Mouse (Mus musculus): ENCODE data around the gene Ccdc84. TPM values are rescaled to one million over a fixed set of nuclear protein-coding genes. Genes with fewer than 3 reads are reported as not detected.
"Not testable (repeated sequence)": the region's sequence is repeated elsewhere in the genome, so short reads cannot be mapped to it uniquely, and the experiment has no call there.

The Ccdc84 gene
- polyA plus RNA-seq, 1 experiment from 2014 or later, result 31.7 TPM

GRCm38 (mm10) chr9:44379054-44379834, 39.1 kb downstream of the Ccdc84 start, which contains the start of gene Hyou1:
Gene Hyou1, plus strand, starts transcription at chr9:44379490.
- Histone ChIP-seq H3K4me1 (peaks cover 21% of the 10 kb centered on the region), H3K9ac (peak within 1 kb of the TSS; percentile 92), H3K36me3 (peaks cover 34% of the 10 kb centered on the region), H3K4me2 (peak within 1 kb of the TSS; percentile 90), H3K9me3 (no peaks in the 10 kb centered on the region), H3K27me3 (no peaks in the 10 kb centered on the region), H3K27ac (peak within 1 kb of the TSS; percentile 77), H3K4me3 (peak within 1 kb of the TSS; percentile 78)
- ATAC-seq (ENCODE audit: borderline replicate concordance, extremely low read depth, low FRiP score, low TSS enrichment), result peak; percentile 99
- under 1% methylated on average over 82 of the region's 83 CpGs for WGBS

DNA sequence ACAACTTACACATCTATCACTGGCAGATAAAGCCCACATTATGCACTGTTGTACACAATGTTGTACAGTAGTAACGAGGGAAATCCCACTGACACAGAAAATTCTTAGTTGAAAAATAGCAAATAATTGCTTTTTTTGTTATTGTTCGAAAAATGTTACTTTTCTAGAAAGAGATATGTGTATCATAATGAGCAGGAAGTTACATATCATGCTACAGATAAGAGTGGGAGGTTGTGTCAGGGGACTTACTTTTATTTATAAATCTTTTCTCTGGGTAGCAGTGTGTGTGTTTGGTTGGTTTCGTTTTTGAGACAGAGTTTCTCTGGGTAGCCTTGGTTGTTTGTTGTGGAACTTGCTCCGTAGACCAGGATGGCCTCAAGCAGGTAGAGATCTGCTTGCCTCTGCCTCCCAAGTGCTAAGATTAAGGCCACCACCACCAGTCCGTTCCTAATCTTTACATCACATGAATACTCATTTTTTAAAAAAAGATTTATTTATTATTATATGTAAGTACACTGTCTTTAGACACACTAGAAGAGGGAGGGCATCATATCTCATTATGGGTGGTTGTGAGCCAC, 40.1 kb downstream of the Ccdc84 start:
- Histone ChIP-seq H3K27me3 (no peaks in the 10 kb centered on the region), H3K4me2 (peak overlapping the region; percentile 52), H3K9me3 (no peaks in the 10 kb centered on the region), H3K4me3 (peak overlapping the region; percentile 78), H3K4me1 (peaks cover 21% of the 10 kb centered on the region), H3K36me3 (peaks cover 24% of the 10 kb centered on the region), H3K9ac (peak overlapping the region; percentile 65), H3K27ac (no peak overlapping the region; the same call in 1 of the 2 replicates)
- WGBS, result 75% methylated on average over 5 of the region's 5 CpGs
- no peak for ATAC-seq (ENCODE audit: borderline replicate concordance, extremely low read depth, low FRiP score, low TSS enrichment)

GRCm38 (mm10) chr9:44377335-44377734, 41.0 kb downstream of the Ccdc84 start:
- H3K27me3 ChIP-seq; H3K9me3 ChIP-seq; H3K9ac ChIP-seq; H3K27ac ChIP-seq; H3K4me3 ChIP-seq; H3K4me2 ChIP-seq; ATAC-seq (ENCODE audit: borderline replicate concordance, extremely low read depth, low FRiP score, low TSS enrichment): not testable (repeated sequence)
- 74% methylated on average over 2 of the region's 2 CpGs for WGBS
- H3K36me3 ChIP-seq, result peaks cover 15% of the 10 kb centered on the region
- H3K4me1 ChIP-seq, result peaks cover 21% of the 10 kb centered on the region

DNA sequence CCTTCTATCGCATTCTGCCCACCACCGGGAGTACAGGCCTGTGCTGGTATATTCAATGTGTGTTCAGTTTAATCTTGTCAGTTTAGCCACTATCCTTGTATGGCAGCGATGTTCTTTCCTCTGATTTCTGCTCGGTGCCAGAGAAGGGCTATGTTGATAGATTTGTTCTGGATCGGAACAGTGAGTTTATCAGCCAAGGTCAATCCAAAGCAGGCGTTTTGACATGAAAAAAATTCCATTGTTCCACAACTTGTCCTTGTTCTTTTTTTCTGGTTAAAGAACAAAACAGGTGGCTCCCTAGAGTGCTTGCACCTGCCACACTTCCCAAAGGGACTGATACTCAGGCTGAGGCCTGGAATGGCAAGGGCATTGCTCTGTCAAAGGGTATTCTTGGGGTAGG, 42.2 kb downstream of the Ccdc84 start:
- 81% methylated on average over 6 of the region's 6 CpGs for WGBS

DNA sequence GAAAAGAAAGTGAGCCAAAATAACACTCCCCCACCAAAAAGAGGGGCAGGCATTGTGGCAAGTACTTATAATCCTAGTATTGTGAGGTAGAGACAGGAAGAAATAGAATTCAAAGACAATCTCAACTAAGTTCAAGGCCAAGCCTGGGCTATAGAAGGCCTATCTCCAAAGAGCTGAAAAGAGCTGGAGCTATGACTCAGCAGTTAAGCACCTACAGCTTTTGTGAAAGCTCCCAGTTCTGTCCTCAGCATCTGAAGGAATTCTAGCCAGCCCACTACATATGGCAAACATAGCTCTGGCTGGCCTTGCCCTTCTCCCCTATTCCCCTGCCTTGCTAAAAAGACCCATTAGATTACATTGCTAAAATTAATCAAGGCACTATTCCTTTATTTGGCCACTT, 45.0 kb downstream of the Ccdc84 start:
- H3K4me3 ChIP-seq, result no peak overlapping the region
- ATAC-seq (ENCODE audit: borderline replicate concordance, extremely low read depth, low FRiP score, low TSS enrichment), result no peak

More for the DNA sequence above, 42.2 kb downstream of the Ccdc84 start:
- Histone ChIP-seq H3K4me3 (no peak overlapping the region), H3K27me3 (no peaks in the 10 kb centered on the region), H3K9me3 (no peaks in the 10 kb centered on the region), H3K4me1 (peaks cover 21% of the 10 kb centered on the region), H3K27ac (no peak overlapping the region), H3K9ac (no peak overlapping the region), H3K4me2 (no peak overlapping the region), H3K36me3 (peaks cover 3% of the 10 kb centered on the region; the same call in 1 of the 2 replicates)
- ATAC-seq (ENCODE audit: borderline replicate concordance, extremely low read depth, low FRiP score, low TSS enrichment), result no peak

DNA sequence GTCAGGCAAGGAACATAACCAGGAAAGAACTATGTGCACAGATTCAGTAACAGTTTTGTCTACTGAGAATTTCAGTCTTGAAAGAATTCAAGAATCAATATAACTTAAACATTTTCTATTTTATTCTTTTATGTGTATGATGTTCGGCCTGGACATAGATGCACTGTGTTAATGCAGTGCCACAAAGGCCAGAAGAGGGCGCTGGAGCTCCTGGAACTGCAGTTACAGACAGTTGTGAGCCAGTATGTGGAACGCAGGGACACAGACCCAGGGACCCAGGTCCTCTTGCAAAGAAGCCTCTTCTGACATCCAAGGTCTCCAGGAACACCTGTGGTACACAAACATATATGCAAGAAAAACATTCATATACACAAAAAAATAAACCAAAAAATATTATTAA, 53.9 kb downstream of the Ccdc84 start:
- no peaks in the 10 kb centered on the region for H3K27me3 ChIP-seq
- peaks cover 3% of the 10 kb centered on the region; the same call in 1 of the 2 replicates for H3K36me3 ChIP-seq
- H3K9me3 ChIP-seq, result no peaks in the 10 kb centered on the region
- H3K9ac ChIP-seq, result no peak overlapping the region
- H3K4me1 ChIP-seq, result peaks cover 9% of the 10 kb centered on the region; the same call in 1 of the 2 replicates
- H3K4me2 ChIP-seq, result no peak overlapping the region
- H3K4me3 ChIP-seq, result no peak overlapping the region
- WGBS, result 60% methylated on average over 3 of the region's 3 CpGs
- no peak overlapping the region for H3K27ac ChIP-seq
- no peak for ATAC-seq (ENCODE audit: borderline replicate concordance, extremely low read depth, low FRiP score, low TSS enrichment)

More for the DNA sequence above, 45.0 kb downstream of the Ccdc84 start:
- Histone ChIP-seq H3K36me3 (no peaks in the 10 kb centered on the region), H3K9me3 (no peaks in the 10 kb centered on the region), H3K27me3 (no peaks in the 10 kb centered on the region), H3K4me1 (peaks cover 6% of the 10 kb centered on the region; the same call in 1 of the 2 replicates), H3K9ac (no peak overlapping the region), H3K4me2 (no peak overlapping the region), H3K27ac (no peak overlapping the region)

DNA sequence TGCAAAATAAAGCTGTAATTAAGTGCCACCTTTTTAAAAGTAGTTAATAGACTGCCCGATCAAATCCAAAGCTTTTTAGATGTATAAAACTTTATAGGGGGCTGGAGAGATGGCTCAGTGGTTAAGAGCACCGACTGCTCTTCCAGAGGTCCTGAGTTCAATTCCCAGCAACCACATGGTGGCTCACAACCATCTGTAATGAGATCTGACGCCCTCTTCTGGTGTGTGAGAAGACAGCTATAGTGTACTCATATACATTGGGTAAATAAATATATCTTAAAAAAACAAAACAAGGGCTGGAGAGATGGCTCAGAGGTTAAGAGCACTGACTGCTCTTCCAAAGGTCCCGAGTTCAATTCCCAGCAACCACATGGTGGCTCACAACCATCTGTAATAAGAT, 56.4 kb downstream of the Ccdc84 start:
- peak; percentile 36 for ATAC-seq (ENCODE audit: borderline replicate concordance, extremely low read depth, low FRiP score, low TSS enrichment)
- H3K27me3 ChIP-seq, H3K4me1 ChIP-seq, H3K9me3 ChIP-seq: not testable (repeated sequence)
- H3K4me3 ChIP-seq, result peak overlapping the region; percentile 70
- H3K36me3 ChIP-seq, result peaks cover 22% of the 10 kb centered on the region
- WGBS, result 42% methylated on average over 4 of the region's 4 CpGs
- H3K9ac ChIP-seq, result peak overlapping the region; percentile 67; the same call in 1 of the 2 replicates
- H3K27ac ChIP-seq, result peak overlapping the region; percentile 48; the same call in 1 of the 2 replicates
- peak overlapping the region; percentile 76 for H3K4me2 ChIP-seq

GRCm38 (mm10) chr9:44361190-44361917, 57.0 kb downstream of the Ccdc84 start, which contains the start of gene Vps11:
Gene Vps11, minus strand, starts transcription at chr9:44361670.
- Histone ChIP-seq H3K4me2 (peak within 1 kb of the TSS; percentile 76), H3K4me1 (peaks cover 9% of the 10 kb centered on the region; the same call in 1 of the 2 replicates), H3K27ac (peak within 1 kb of the TSS; percentile 48), H3K36me3 (peaks cover 28% of the 10 kb centered on the region), H3K27me3 (no peaks in the 10 kb centered on the region), H3K9ac (peak within 1 kb of the TSS; percentile 67), H3K4me3 (peak within 1 kb of the TSS; percentile 70), H3K9me3 (no peaks in the 10 kb centered on the region)
- WGBS, result under 1% methylated on average over 44 of the region's 44 CpGs
- peak; percentile 95 for ATAC-seq (ENCODE audit: borderline replicate concordance, extremely low read depth, low FRiP score, low TSS enrichment)

Small RNA genes within 50 kb of the gene (microRNA-seq; reads per million reads assigned to microRNA genes)
- gene Mir7085, result not detected

Other genes starting within 250 kb of the Ccdc84 start
- gene Cbl, start 184.5 kb downstream of the Ccdc84 start, polyA plus RNA-seq (2015; fragmentation: Nextera tagmentation; extraction: Ambion mirVana), result 13.5 and 15.4 TPM in 2 replicates
- 2.8 and 2.9 TPM in 2 replicates for gene Ccdc153, start 177.9 kb downstream of the Ccdc84 start, polyA plus RNA-seq (2015; fragmentation: Nextera tagmentation; extraction: Ambion mirVana)
- gene Pdzd3, start 167.1 kb downstream of the Ccdc84 start, polyA plus RNA-seq (2015; fragmentation: Nextera tagmentation; extraction: Ambion mirVana), result 0.09 TPM in 1 of 2 replicates, not detected in the other
- gene Nlrx1, start 150.0 kb downstream of the Ccdc84 start, polyA plus RNA-seq (2015; fragmentation: Nextera tagmentation; extraction: Ambion mirVana), result 9.9 and 11.0 TPM in 2 replicates
- 1.8 and 2.0 TPM in 2 replicates for gene Abcg4, start 130.0 kb downstream of the Ccdc84 start, polyA plus RNA-seq (2015; fragmentation: Nextera tagmentation; extraction: Ambion mirVana)
- 21.4 and 21.7 TPM in 2 replicates for gene Hinfp, start 112.9 kb downstream of the Ccdc84 start, polyA plus RNA-seq (2015; fragmentation: Nextera tagmentation; extraction: Ambion mirVana)
- gene C2cd2l, start 98.3 kb downstream of the Ccdc84 start, polyA plus RNA-seq (2015; fragmentation: Nextera tagmentation; extraction: Ambion mirVana), result 6.8 and 8.5 TPM in 2 replicates
- 33.5 and 36.5 TPM in 2 replicates for gene Dpagt1, start 92.5 kb downstream of the Ccdc84 start, polyA plus RNA-seq (2015; fragmentation: Nextera tagmentation; extraction: Ambion mirVana)
- gene H2afx, start 83.9 kb downstream of the Ccdc84 start, polyA plus RNA-seq (2015; fragmentation: Nextera tagmentation; extraction: Ambion mirVana), result 357 and 365 TPM in 2 replicates
- gene Hmbs, start 74.3 kb downstream of the Ccdc84 start, polyA plus RNA-seq (2015; fragmentation: Nextera tagmentation; extraction: Ambion mirVana), result 123 and 135 TPM in 2 replicates
- 27.9 and 29.8 TPM in 2 replicates for gene Vps11, start 56.9 kb downstream of the Ccdc84 start, polyA plus RNA-seq (2015; fragmentation: Nextera tagmentation; extraction: Ambion mirVana)
- 34.6 and 35.7 TPM in 2 replicates for gene Hyou1, start 39.1 kb downstream of the Ccdc84 start, polyA plus RNA-seq (2015; fragmentation: Nextera tagmentation; extraction: Ambion mirVana)
- 20.5 and 21.3 TPM in 2 replicates for gene Slc37a4, start 21.7 kb downstream of the Ccdc84 start, polyA plus RNA-seq (2015; fragmentation: Nextera tagmentation; extraction: Ambion mirVana)
- gene Rps25, start 11.4 kb downstream of the Ccdc84 start, polyA plus RNA-seq (2015; fragmentation: Nextera tagmentation; extraction: Ambion mirVana), result 1,635 and 1,709 TPM in 2 replicates
- 131 and 133 TPM in 2 replicates for gene Trappc4, start 11.0 kb downstream of the Ccdc84 start, polyA plus RNA-seq (2015; fragmentation: Nextera tagmentation; extraction: Ambion mirVana)
- gene Foxr1, start 22.6 kb upstream of the Ccdc84 start, polyA plus RNA-seq (2015; fragmentation: Nextera tagmentation; extraction: Ambion mirVana), result not detected in 2 replicates
- 1.3 and 1.5 TPM in 2 replicates for gene Upk2, start 36.4 kb upstream of the Ccdc84 start, polyA plus RNA-seq (2015; fragmentation: Nextera tagmentation; extraction: Ambion mirVana)
- 17.1 and 17.3 TPM in 2 replicates for gene Bcl9l, start 64.3 kb upstream of the Ccdc84 start, polyA plus RNA-seq (2015; fragmentation: Nextera tagmentation; extraction: Ambion mirVana)
- not detected in 2 replicates for gene Cxcr5, start 143.3 kb upstream of the Ccdc84 start, polyA plus RNA-seq (2015; fragmentation: Nextera tagmentation; extraction: Ambion mirVana)
- 20.7 and 22.5 TPM in 2 replicates for gene Ddx6, start 186.3 kb upstream of the Ccdc84 start, polyA plus RNA-seq (2015; fragmentation: Nextera tagmentation; extraction: Ambion mirVana)